ENCODE assay signal across 16 mouse cellular contexts in the genomic region with DNA sequence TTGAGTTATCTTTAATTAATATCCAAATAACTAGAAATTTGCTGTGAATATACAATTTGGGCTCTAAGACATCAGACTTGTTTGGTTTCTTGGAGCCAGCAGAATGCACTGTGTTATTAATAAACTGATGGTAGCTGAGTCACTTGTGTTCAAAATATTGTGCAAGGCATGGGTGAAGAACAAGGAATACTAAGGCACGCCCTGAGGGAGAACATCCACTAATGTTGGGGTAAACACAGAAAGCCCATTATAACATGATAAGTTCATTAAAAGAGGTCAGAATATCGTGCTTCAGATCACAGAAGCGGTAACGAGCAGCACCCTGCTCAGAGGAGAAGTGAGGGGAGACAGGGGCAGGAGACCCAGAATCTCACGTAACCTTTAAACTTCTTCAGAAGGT. TPM values are rescaled to one million over a fixed set of nuclear protein-coding genes. Genes with fewer than 3 reads are reported as not detected.
A peak's percentile ranks its signal among the peaks of the same experiment; 100 is the strongest.
DNase-seq lines count a peak whose midpoint lies in the region; ATAC-seq and TF ChIP-seq lines count a peak whose summit lies in the region.
"Had no signal": no experiment of that assay in that cellular context is flagged by ENCODE, and none has a peak within 500 bp of the region (broad histone marks: within the 10 kb centered on the region; RNA-seq: fewer than 3 reads in every experiment).

No protein-coding gene starts in this region.

- no peak for TF ChIP-seq CTCF in heart, adult 2 months (IDR thresholded peaks at IDR 0.05)
- TF ChIP-seq CTCF in liver, adult 2 months (IDR thresholded peaks at IDR 0.05; ENCODE audit: low read depth, low read length) = no peak

- H3K4me1 ChIP-seq in heart, adult 2 months (ENCODE audit: control insufficient read depth, insufficient read depth, low read length) = no peaks in the 10 kb centered on the region; the same call in 1 of the 2 replicates
- 0 out of 2 replicates have a peak, but pooled peaks cover 3% of the 10 kb centered on the region for H3K4me1 ChIP-seq in heart, embryonic 11.5 days (ENCODE audit: control insufficient read depth, insufficient read depth, low read length)
- H3K4me1 ChIP-seq in liver, adult 2 months (ENCODE audit: control insufficient read depth, insufficient read depth, low read length) = no peaks in the 10 kb centered on the region
- H3K4me1 ChIP-seq in liver, embryonic 11.5 days (replicated peaks; ENCODE audit: control insufficient read depth, insufficient read depth, low read length) = no peaks in the 10 kb centered on the region
- H3K4me1 ChIP-seq in intestine, embryonic 15.5 days (replicated peaks) = 0 out of 2 replicates have a peak, but pooled peaks cover 8% of the 10 kb centered on the region
- peaks cover 5% of the 10 kb centered on the region; the same call in 1 of the 2 replicates for H3K4me1 ChIP-seq in stomach, embryonic 16.5 days (ENCODE audit: control insufficient read depth, insufficient read depth, low read length)

- H3K4me2 ChIP-seq in heart, embryonic 11.5 days = no peak overlapping the region
- no peak overlapping the region for H3K4me2 ChIP-seq in liver, embryonic 11.5 days
- peak overlapping the region; percentile 19; the same call in 1 of the 2 replicates for H3K4me2 ChIP-seq in intestine, embryonic 15.5 days (replicated peaks)
- H3K4me2 ChIP-seq in stomach, embryonic 16.5 days (ENCODE audit: low read depth, low read length) = peak overlapping the region; percentile 41
- H3K4me2 ChIP-seq: forebrain, embryonic 13.5 days; hindbrain, embryonic 15.5 days; midbrain, embryonic 12.5 days had no signal

- DNase-seq in heart, adult 2 months = no peak
- DNase-seq in liver, adult 2 months (ENCODE audit: extremely low read depth, low read depth, low spot score) = no peak
- DNase-seq in liver, embryonic 11.5 days (ENCODE audit: low spot score) = no peak
- DNase-seq in cerebellum, adult 9-10 months = no peak
- no peak for DNase-seq in frontal cortex, postnatal 25 days (ENCODE audit: low spot score in 2 of 2)
- DNase-seq: cerebellum, postnatal 10 days; liver; lung, adult 2 months had no signal

- peak overlapping the region; percentile 55; the same call in 1 of the 2 replicates for H3K9ac ChIP-seq in heart, adult 2 months (ENCODE audit: low read depth, low read length)
- no peak overlapping the region for H3K9ac ChIP-seq in heart, embryonic 11.5 days (ENCODE audit: low read depth, low read length)
- H3K9ac ChIP-seq in liver, adult 2 months (ENCODE audit: low read depth, low read length) = no peak overlapping the region
- no peak overlapping the region for H3K9ac ChIP-seq in liver, embryonic 11.5 days (ENCODE audit: low read depth, low read length)
- no peak overlapping the region for H3K9ac ChIP-seq in intestine, embryonic 15.5 days
- H3K9ac ChIP-seq in stomach, embryonic 16.5 days (ENCODE audit: low read length) = no peak overlapping the region; the same call in 1 of the 2 replicates
- H3K9ac ChIP-seq: forebrain, embryonic 13.5 days; hindbrain, embryonic 15.5 days; midbrain, embryonic 12.5 days had no signal

- 78% methylated on average over 5 of the region's 5 CpGs for WGBS in heart, adult 2 months
- WGBS in heart, embryonic 11.5 days (ENCODE audit: insufficient replicate concordance) = 79% methylated on average over 5 of the region's 5 CpGs
- WGBS in liver, adult 2 months = 84% methylated on average over 5 of the region's 5 CpGs
- WGBS in liver, embryonic 11.5 days = 78% methylated on average over 5 of the region's 5 CpGs
- 93% methylated on average over 5 of the region's 5 CpGs for WGBS in intestine, embryonic 15.5 days
- 79% methylated on average over 5 of the region's 5 CpGs for WGBS in stomach, embryonic 16.5 days

- H3K4me3 ChIP-seq in heart, adult 2 months = peak overlapping the region; percentile 26; the same call in 1 of the 2 replicates
- no peak overlapping the region for H3K4me3 ChIP-seq in heart, embryonic 11.5 days (ENCODE audit: low read depth, low read length)
- H3K4me3 ChIP-seq in liver, adult 2 months (ENCODE audit: insufficient read depth, low read depth, low read length) = peak overlapping the region; percentile 18
- no peak overlapping the region for H3K4me3 ChIP-seq in liver, embryonic 11.5 days (ENCODE audit: low read depth, low read length)
- H3K4me3 ChIP-seq in intestine, embryonic 15.5 days (replicated peaks) = no peak overlapping the region
- H3K4me3 ChIP-seq in stomach, embryonic 16.5 days (replicated peaks; ENCODE audit: low read length) = peak overlapping the region; percentile 29
- H3K4me3 ChIP-seq: forebrain, embryonic 13.5 days; hindbrain, embryonic 15.5 days; midbrain, embryonic 12.5 days had no signal

- H3K36me3 ChIP-seq in heart, adult 2 months (ENCODE audit: control insufficient read depth, insufficient read depth, low read length) = no peaks in the 10 kb centered on the region
- H3K36me3 ChIP-seq in heart, embryonic 11.5 days (ENCODE audit: control insufficient read depth, insufficient read depth, low read length) = no peaks in the 10 kb centered on the region
- H3K36me3 ChIP-seq in liver, adult 2 months (ENCODE audit: control insufficient read depth, insufficient read depth, low read length) = no peaks in the 10 kb centered on the region
- H3K36me3 ChIP-seq in liver, embryonic 11.5 days (ENCODE audit: control insufficient read depth, insufficient read depth, low read length) = no peaks in the 10 kb centered on the region
- H3K36me3 ChIP-seq in intestine, embryonic 15.5 days = no peaks in the 10 kb centered on the region
- H3K36me3 ChIP-seq in stomach, embryonic 16.5 days (ENCODE audit: control insufficient read depth, insufficient read depth, low read length) = no peaks in the 10 kb centered on the region
- H3K36me3 ChIP-seq: hindbrain, embryonic 15.5 days; midbrain, embryonic 12.5 days had no signal

- H3K79me2 ChIP-seq in heart, adult 2 months (replicated peaks; ENCODE audit: control insufficient read depth, insufficient read depth, low read length) = no peaks in the 10 kb centered on the region
- H3K79me2 ChIP-seq in liver, adult 2 months (ENCODE audit: control insufficient read depth, insufficient read depth, low read length) = no peaks in the 10 kb centered on the region

- ATAC-seq in heart, embryonic 11.5 days (replicated peaks; ENCODE audit: insufficient number of reproducible peaks, low FRiP score, low TSS enrichment) = no peak
- no peak for ATAC-seq in liver, embryonic 11.5 days (replicated peaks; ENCODE audit: low FRiP score)
- no peak for ATAC-seq in intestine, embryonic 15.5 days
- no peak for ATAC-seq in stomach, embryonic 16.5 days (ENCODE audit: insufficient read depth, low FRiP score)
- ATAC-seq: forebrain, embryonic 13.5 days had no signal

- peak overlapping the region; percentile 63 for H3K27ac ChIP-seq in heart, adult 2 months
- H3K27ac ChIP-seq in heart, embryonic 11.5 days (ENCODE audit: low read depth, low read length) = no peak overlapping the region
- H3K27ac ChIP-seq in liver, adult 2 months (replicated peaks; ENCODE audit: insufficient read depth, low read depth, low read length) = no peak overlapping the region; the same call in 1 of the 2 replicates
- no peak overlapping the region for H3K27ac ChIP-seq in liver, embryonic 11.5 days (ENCODE audit: low read depth, low read length)
- no peak overlapping the region for H3K27ac ChIP-seq in intestine, embryonic 15.5 days
- H3K27ac ChIP-seq in stomach, embryonic 16.5 days (ENCODE audit: low read length) = peak overlapping the region; percentile 12; the same call in 1 of the 2 replicates
- H3K27ac ChIP-seq: forebrain, embryonic 13.5 days; hindbrain, embryonic 15.5 days; macrophage; midbrain, embryonic 12.5 days had no signal

- intact Hi-C loops in heart, adult 2 months (cut with DNase I) = loop anchor here (10.0 kb wide), 1 partner anchor 97 kb away; no protein-coding TSS in a partner anchor

- peak; percentile 49; the same call in 1 of the 2 replicates for TF ChIP-seq POLR2A in heart, adult 2 months (IDR thresholded peaks at IDR 0.05; ENCODE audit: insufficient read depth, low read depth, low read length)
- TF ChIP-seq POLR2A in liver, adult 2 months (IDR thresholded peaks at IDR 0.05; ENCODE audit: extremely low read depth, insufficient read depth, low read length) = no peak

- H3K9me3 ChIP-seq in heart, embryonic 11.5 days (replicated peaks; ENCODE audit: control insufficient read depth, low read length) = no peaks in the 10 kb centered on the region
- no peaks in the 10 kb centered on the region for H3K9me3 ChIP-seq in liver, embryonic 11.5 days (ENCODE audit: control insufficient read depth, low read length)
- no peaks in the 10 kb centered on the region for H3K9me3 ChIP-seq in intestine, embryonic 15.5 days
- H3K9me3 ChIP-seq in stomach, embryonic 16.5 days (replicated peaks; ENCODE audit: control insufficient read depth, low read length) = no peaks in the 10 kb centered on the region
- H3K9me3 ChIP-seq: forebrain, embryonic 13.5 days; hindbrain, embryonic 15.5 days; midbrain, embryonic 12.5 days had no signal

- H3K27me3 ChIP-seq in heart, adult 2 months (ENCODE audit: control insufficient read depth, insufficient read depth, low read length) = no peaks in the 10 kb centered on the region
- H3K27me3 ChIP-seq in heart, embryonic 11.5 days (ENCODE audit: control insufficient read depth, insufficient read depth, low read length) = no peaks in the 10 kb centered on the region
- no peaks in the 10 kb centered on the region for H3K27me3 ChIP-seq in liver, adult 2 months (ENCODE audit: control insufficient read depth, insufficient read depth, low read length)
- H3K27me3 ChIP-seq in liver, embryonic 11.5 days (replicated peaks; ENCODE audit: control insufficient read depth, insufficient read depth, low read length) = no peaks in the 10 kb centered on the region
- H3K27me3 ChIP-seq in intestine, embryonic 15.5 days (replicated peaks) = no peaks in the 10 kb centered on the region
- no peaks in the 10 kb centered on the region for H3K27me3 ChIP-seq in stomach, embryonic 16.5 days (ENCODE audit: control insufficient read depth, insufficient read depth, low read length)
- H3K27me3 ChIP-seq: forebrain, embryonic 13.5 days; hindbrain, embryonic 15.5 days; midbrain, embryonic 12.5 days had no signal

- TF ChIP-seq EP300 in heart, adult 2 months (IDR thresholded peaks at IDR 0.05; ENCODE audit: insufficient read depth, low read depth, low read length) = no peak

RNA-seq across cellular contexts. Expression of a gene that starts 2.7 kb away (rescaled TPM):
- 100 to 1,000 TPM; 385 to 401 TPM for total RNA-seq in heart, adult 2 months (2021)
- polyA plus RNA-seq in heart, adult 2 months (2012; rRNA removed) = 442 and 744 TPM in 2 replicates
- 70.0 and 72.2 TPM in 2 replicates for polyA plus RNA-seq in heart, embryonic 11.5 days (2014; fragmentation: Nextera tagmentation; extraction: Ambion mirVana)
- total RNA-seq in liver, adult 2 months (2014; rRNA removed) = 182 and 187 TPM in 2 replicates
- 78.1 and 90.9 TPM in 2 replicates for polyA plus RNA-seq in liver, adult 2 months (2012; rRNA removed)
- polyA plus RNA-seq in liver, embryonic 11.5 days (2014; fragmentation: Nextera tagmentation; extraction: Ambion mirVana) = 36.0 and 39.5 TPM in 2 replicates
- 413 and 497 TPM in 2 replicates for polyA plus RNA-seq in intestine, embryonic 15.5 days (2015; fragmentation: Nextera tagmentation; extraction: Ambion mirVana)
- polyA plus RNA-seq in stomach, embryonic 16.5 days (2015; fragmentation: Nextera tagmentation; extraction: Ambion mirVana) = 772 and 849 TPM in 2 replicates
- total RNA-seq: granulocyte monocyte progenitor cell, adult 5-6 weeks had no signal

Comparison
In these comparisons a context has a peak if more than half of its experiments do, and no peak if none do; other contexts are left out.
1. H3K27ac ChIP-seq: peak in heart, adult 2 months (single experiment) and stomach, embryonic 16.5 days (single experiment); none in heart, embryonic 11.5 days (single experiment), liver, adult 2 months (single experiment), liver, embryonic 11.5 days (single experiment) and intestine, embryonic 15.5 days (single experiment).
2. H3K4me3 ChIP-seq: peak in heart, adult 2 months (single experiment), liver, adult 2 months (single experiment) and stomach, embryonic 16.5 days (single experiment); none in heart, embryonic 11.5 days (single experiment), liver, embryonic 11.5 days (single experiment) and intestine, embryonic 15.5 days (single experiment).
3. H3K4me2 ChIP-seq: peak in intestine, embryonic 15.5 days (single experiment) and stomach, embryonic 16.5 days (single experiment); none in heart, embryonic 11.5 days (single experiment) and liver, embryonic 11.5 days (single experiment).